Mouse (Mus musculus) urinary bladder, postnatal 25 days (tissue): Measurements from ENCODE around the gene Xndc1.
A peak's percentile ranks its signal among the peaks of the same experiment; 100 is the strongest.
"Not testable (repeated sequence)": the region's sequence is repeated elsewhere in the genome, so short reads cannot be mapped to it uniquely, and the experiment has no call there.

Experiments used
- DNase-seq: peaks from one replicate; pipeline ENCODE4 v3.0.0; 2022; ENCODE audit warnings: low spot score

Gene Xndc1

GRCm38 (mm10) chr7:102065046-102065891, at the start of gene Xndc1, which contains the start of the genes Rnf121 and Xntrpc:
TSS of gene Xndc1 (plus strand) at chr7:102065511.
TSS of gene Rnf121 (minus strand) at chr7:102065469.
TSS of gene Xntrpc (plus strand) at chr7:102065713.
- peak; percentile 86 for DNase-seq

GRCm38 (mm10) chr7:102016936-102017335, 48.4 kb upstream of the Xndc1 start:
- no peak for DNase-seq

- no peak for DNase-seq
These were observed 47.9 kb upstream of the Xndc1 start for GRCm38 (mm10) chr7:102017452-102017851.

- no peak for DNase-seq
These were observed 47.3 kb upstream of the Xndc1 start for GRCm38 (mm10) chr7:102018034-102018433.

GRCm38 (mm10) chr7:102018590-102018989, 46.7 kb upstream of the Xndc1 start, which contains the start of gene Il18bp:
TSS of gene Il18bp (minus strand) at chr7:102018690.
- DNase-seq: no peak

GRCm38 (mm10) chr7:102019362-102019761, 45.9 kb upstream of the Xndc1 start:
- DNase-seq: no peak

GRCm38 (mm10) chr7:102020934-102021333, 44.4 kb upstream of the Xndc1 start:
- DNase-seq: not testable (repeated sequence)

GRCm38 (mm10) chr7:102023821-102024220, 41.5 kb upstream of the Xndc1 start:
- no peak for DNase-seq

- no peak for DNase-seq
These were observed 39.9 kb upstream of the Xndc1 start for GRCm38 (mm10) chr7:102025187-102026119.

- no peak for DNase-seq
These were observed 30.4 kb upstream of the Xndc1 start for GRCm38 (mm10) chr7:102034904-102035303.

- DNase-seq: no peak
These were observed 29.8 kb upstream of the Xndc1 start for GRCm38 (mm10) chr7:102035534-102035933.

- DNase-seq: no peak
These were observed 28.0 kb upstream of the Xndc1 start for GRCm38 (mm10) chr7:102037318-102037717.

- no peak for DNase-seq
These were observed 23.0 kb upstream of the Xndc1 start for GRCm38 (mm10) chr7:102042314-102042713.

GRCm38 (mm10) chr7:102048524-102048923, 16.8 kb upstream of the Xndc1 start:
- DNase-seq: not testable (repeated sequence)

- no peak for DNase-seq
These were observed 4.0 kb upstream of the Xndc1 start for GRCm38 (mm10) chr7:102061353-102061752.

- no peak for DNase-seq
These were observed 3.1 kb upstream of the Xndc1 start for GRCm38 (mm10) chr7:102062203-102062602.

- DNase-seq: no peak
These were observed 1.4 kb upstream of the Xndc1 start for GRCm38 (mm10) chr7:102063891-102064290.

GRCm38 (mm10) chr7:102064655-102065045, 661 bp upstream of the Xndc1 start:
- DNase-seq: no peak

- DNase-seq: no peak
These were observed 1.1 kb downstream of the Xndc1 start for GRCm38 (mm10) chr7:102066363-102066762.

- no peak for DNase-seq
These were observed 11.5 kb downstream of the Xndc1 start for GRCm38 (mm10) chr7:102076714-102077296.

GRCm38 (mm10) chr7:102078517-102078916, 13.2 kb downstream of the Xndc1 start:
- no peak for DNase-seq

GRCm38 (mm10) chr7:102080311-102080710, 15.0 kb downstream of the Xndc1 start:
- no peak for DNase-seq
